Mouse (Mus musculus): Measurements from ENCODE around the gene Zcchc12.

Zcchc12 gene

DNA sequence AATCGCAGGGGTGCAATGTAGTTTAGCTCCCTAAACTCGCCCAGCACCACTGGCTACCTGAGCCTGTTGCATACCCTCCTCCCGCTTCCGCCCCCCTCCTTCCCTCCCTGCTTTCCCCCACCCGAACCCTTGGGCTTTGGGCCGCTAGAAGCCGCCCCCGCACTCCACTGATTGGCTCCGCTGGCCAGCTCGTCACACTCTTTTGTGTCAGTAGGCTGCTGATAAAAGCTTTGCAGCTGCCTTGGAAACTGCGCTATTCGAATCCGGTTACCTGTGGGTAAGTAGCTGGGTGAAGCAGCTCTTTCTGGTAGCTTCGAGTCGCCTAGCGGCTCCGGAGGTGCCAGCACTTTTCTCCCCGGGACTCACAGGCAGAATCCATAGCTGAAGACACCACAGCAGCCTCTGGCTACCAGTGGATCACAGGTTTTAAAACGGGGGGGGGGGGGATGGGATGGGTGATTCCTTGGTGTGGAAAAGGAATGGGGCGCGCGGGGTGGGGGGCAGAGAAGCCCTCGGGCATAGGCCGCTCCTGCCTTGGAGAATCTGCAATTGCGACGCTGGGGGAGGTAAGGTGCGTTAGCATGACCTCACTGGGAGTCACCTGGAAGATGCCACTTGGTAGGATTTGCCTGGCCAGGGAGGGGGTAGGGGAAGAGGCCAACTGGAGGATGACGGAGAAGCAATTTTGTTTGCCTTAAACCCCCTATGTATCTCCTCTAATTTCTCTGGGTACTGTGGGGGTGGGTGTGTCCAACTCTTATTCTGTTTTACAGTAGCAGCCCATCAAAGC lies at the start of gene Zcchc12:
Gene Zcchc12 (plus strand): TSS at position 169 of the 790 bp plus-strand sequence.
- in situ Hi-C loops (cut with MboI; ENCODE audit: unreplicated experiment in 2 of 2) = loop anchor here in 1 of 2 experiments (25.0 kb wide), 1 partner anchor 509 kb away; no protein-coding TSS in a partner anchor

DNA sequence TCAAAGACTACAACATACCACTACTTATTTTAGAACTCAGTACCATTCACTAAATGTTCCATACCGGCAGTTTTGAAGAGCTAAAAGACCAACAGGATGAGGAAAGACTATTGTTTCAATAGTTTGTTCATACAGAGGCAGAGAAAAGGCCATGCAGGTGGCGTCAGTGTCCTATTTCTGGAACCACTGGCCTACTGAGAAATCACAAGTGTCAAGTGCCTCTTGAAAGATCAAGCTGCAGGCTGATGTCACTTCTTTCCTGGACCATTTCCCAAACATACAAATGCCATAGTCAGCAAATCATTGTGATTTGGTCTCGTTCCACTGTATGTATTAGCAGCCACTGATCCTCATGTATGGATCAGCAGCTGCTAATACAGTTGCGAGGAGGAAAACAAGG lies 49.0 kb upstream of the Zcchc12 start:
- in situ Hi-C loops (cut with MboI; ENCODE audit: unreplicated experiment in 2 of 2) = no loop called here

DNA sequence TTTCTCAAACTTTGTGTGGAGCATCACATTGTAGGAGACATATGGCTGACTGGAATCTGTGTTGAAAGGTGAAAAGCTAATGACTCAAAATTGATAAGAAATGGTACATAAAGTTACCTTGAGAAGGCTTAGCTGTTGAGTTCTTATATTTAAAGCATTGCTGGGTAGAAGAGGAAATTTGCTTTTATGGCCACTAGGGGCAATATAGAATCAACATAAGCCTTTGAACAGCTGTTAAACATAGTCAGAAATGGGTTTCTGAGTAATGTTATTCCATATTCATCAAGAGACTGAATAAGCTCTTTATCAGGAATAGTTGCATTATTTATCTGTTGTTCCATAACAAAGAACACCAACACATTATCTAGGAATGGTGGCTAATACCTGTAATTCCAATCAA lies 45.6 kb upstream of the Zcchc12 start:
- in situ Hi-C loops (cut with MboI; ENCODE audit: unreplicated experiment in 2 of 2) = no loop called here

DNA sequence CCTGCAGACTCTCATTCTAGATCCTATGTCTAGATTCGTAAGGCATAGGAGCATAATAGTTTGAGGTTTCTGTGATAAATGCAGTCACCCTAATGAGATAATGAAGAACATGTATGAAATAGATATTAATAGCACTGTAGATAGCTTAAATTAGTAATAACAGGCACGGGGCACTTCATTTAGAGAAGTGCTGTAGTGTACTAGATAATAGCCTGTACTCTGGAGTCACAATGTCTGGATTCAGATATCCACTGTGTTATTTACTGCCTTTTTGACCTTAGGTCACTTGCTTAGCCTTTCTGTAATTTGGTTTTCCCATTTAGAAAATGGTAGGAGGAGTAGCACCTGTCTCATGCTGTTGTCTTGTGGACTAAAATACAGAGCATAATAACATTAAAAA lies 39.0 kb upstream of the Zcchc12 start:
- in situ Hi-C loops (cut with MboI; ENCODE audit: unreplicated experiment in 2 of 2) = no loop called here

DNA sequence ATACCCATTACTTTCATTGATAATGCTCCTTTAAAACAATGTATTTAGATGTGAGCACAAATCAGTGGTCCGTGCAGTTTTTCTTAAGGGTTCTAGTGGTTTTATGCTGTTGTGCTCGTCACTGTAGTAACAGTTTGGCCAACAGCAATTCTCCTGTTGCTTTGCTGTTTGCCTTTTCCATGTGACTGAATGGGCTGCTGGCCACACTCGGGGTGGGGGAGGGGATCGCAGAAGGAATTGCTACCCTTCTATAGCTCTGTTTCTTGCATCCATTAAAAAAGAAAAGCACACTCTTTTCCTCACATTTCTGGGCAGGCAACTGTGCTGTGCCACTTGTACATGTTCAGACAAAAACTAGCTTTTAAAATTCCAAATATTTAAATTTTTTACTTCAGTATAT lies 34.1 kb upstream of the Zcchc12 start:
- in situ Hi-C loops (cut with MboI; ENCODE audit: unreplicated experiment in 2 of 2) = no loop called here

DNA sequence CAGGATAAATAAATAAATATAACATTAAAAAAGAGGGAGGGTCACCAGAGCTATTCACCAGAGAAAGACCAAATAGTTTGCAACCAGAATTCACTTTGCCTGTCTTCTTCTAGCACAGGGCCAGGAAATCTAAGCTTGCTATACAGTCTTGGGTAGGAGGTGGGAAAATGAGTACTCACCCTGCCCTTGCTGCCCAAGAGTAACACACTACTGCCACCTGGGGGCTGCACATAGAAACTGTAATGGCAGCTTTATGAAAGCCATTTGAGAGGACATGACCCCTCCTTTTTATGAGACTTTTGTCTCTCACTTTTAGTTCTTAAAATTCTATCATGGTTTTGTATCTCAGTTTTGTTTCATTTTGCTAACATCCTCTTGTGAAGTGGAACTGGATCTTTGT lies 12.1 kb upstream of the Zcchc12 start:
- in situ Hi-C loops (cut with MboI; ENCODE audit: unreplicated experiment in 2 of 2) = loop anchor here (5.0 to 25.0 kb wide), 5 partner anchors 186 to 499 kb away; no protein-coding TSS in a partner anchor

DNA sequence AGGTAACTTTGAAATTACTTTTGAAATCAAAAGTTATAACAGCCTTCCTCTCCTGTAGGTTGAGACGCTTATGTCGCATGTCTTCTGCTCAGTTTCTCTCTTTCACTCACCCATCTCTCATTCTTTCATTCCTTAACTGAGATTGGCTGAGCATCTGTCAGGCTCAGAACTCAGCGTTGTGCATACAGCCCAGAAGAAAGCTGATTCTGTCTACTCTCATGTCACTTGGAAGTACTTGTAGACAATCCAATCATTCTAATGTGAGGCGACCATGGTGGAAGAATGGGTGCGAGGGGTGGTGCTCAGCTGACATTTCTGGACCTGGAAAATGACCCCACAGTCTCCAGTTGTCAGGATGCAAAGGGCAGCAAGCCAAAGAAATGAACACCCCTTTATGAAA lies 9.7 kb upstream of the Zcchc12 start:
- in situ Hi-C loops (cut with MboI; ENCODE audit: unreplicated experiment in 2 of 2) = loop anchor here (5.0 to 25.0 kb wide), 5 partner anchors 191 to 501 kb away; no protein-coding TSS in a partner anchor

DNA sequence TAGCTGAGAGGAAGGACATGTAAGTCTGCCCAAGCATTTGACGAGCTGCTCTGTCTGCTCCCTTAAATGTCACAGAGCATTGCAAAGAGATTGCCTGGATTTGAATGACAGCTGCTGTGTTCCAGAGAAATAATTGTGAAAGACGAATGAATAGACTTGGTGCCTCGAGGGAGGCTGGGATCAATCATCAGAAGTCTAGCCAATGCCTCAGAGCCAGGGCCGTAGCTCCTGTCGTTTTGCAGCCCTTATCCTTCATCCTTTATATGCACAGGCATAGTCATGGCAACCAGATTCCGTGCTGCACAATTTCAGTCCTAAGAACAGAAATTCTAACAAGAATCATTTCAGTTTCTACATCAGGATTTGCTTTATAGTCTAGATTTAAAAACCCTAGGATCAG lies 9.3 kb upstream of the Zcchc12 start:
- in situ Hi-C loops (cut with MboI; ENCODE audit: unreplicated experiment in 2 of 2) = loop anchor here (5.0 to 25.0 kb wide), 5 partner anchors 192 to 502 kb away; no protein-coding TSS in a partner anchor

DNA sequence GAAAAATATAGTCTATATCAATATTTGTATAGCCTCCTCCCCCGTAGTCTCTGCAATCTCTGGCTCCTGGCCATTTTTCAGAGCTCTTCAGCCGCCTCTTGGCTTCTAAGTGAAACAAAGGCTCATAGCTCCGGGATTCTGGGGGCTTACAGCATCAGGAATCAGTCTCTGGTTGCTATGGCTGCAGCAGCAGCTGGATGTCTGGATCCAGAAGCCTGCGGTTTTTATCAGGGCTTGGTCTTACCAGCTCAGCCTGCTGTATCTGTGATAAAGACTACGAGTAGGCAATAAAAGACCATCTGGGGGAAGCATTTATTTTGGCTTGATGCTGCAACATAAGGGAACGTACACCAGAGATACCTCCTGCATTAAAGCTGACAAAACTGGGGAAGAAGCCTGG lies 1.8 kb upstream of the Zcchc12 start:
- in situ Hi-C loops (cut with MboI; ENCODE audit: unreplicated experiment in 2 of 2) = loop anchor here in 1 of 2 experiments (25.0 kb wide), 1 partner anchor 507 kb away; no protein-coding TSS in a partner anchor

DNA sequence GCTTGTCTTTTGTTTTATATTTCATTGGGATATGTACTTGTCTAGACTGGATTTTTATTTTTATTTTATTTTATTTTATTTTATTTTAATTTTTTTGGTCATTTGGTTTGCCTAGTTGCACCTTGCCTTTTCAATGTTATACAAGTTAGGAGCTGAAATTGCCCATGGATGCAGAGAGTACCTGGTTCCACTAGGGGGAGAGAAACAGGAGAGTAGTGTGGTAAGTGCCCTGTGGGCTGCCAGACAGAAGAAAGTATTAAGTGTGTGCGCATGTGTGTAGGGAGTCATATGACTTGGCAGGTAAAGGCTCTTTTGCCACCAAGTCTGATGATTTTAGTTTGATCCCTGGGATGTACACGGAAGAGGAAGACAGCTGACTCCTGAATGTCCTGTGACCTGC lies 13.8 kb downstream of the Zcchc12 start:
- in situ Hi-C loops (cut with MboI; ENCODE audit: unreplicated experiment in 2 of 2) = no loop called here

DNA sequence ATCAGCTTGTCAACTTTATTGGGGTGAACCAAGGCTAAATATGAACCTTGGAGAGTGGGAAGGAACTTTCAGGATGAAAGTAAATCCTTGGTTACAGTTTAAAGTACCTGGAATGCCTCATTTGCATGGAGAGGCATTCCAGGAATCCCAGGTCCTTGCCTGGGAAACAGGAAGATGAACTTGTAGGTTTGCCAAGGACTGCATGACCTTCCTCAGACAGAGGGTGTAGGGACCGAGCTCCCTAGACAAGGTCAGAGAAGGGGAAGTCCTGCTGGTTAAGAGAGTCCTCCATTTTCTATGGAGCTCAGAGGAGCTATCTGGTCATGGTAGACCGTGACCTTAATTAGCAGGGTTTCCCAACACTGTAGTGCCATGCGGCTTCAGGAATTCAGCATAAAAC lies 15.5 kb downstream of the Zcchc12 start:
- in situ Hi-C loops (cut with MboI; ENCODE audit: unreplicated experiment in 2 of 2) = no loop called here

DNA sequence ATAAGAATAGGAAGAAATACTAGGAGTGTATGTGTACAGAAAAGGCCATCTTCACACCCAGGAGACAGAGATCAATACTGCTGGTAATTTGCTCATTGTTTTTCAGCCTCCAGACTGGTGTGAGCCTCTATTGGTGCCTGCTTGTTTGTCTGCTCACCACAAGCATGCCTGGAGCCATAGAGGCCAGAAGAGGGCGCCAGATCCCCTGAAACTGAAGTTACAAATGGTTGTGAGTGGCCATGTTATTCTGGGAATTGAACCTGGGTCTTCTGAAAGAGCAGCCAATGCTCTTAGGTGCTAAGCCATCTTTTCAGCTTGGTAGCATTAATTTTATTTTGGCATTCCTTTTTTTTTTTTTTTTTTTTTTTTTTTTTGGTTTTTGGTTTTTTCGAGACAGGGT lies 25.7 kb downstream of the Zcchc12 start:
- in situ Hi-C loops (cut with MboI; ENCODE audit: unreplicated experiment in 2 of 2) = no loop called here

DNA sequence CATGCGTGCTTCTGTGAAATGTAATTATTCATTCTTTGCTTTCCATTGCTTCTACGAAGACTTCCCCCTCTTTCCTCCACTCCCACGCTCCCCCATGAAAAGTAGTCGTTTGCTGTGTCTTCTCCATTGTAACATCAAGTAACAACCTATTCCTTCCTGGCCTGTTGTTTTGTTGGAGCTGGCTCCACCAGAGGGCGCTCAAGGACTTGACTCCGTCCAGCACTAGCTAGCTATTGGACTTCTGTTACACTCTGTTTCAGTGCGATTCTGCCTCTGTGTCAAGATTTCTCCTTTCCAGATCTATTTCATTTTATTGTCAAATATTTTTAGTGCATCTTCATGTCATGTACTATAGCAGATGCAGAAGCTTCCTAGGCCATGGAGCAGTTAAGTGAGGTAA lies 30.1 kb downstream of the Zcchc12 start:
- in situ Hi-C loops (cut with MboI; ENCODE audit: unreplicated experiment in 2 of 2) = loop anchor here in 1 of 2 experiments (5.0 kb wide), 1 partner anchor 162 kb away; no protein-coding TSS in a partner anchor

DNA sequence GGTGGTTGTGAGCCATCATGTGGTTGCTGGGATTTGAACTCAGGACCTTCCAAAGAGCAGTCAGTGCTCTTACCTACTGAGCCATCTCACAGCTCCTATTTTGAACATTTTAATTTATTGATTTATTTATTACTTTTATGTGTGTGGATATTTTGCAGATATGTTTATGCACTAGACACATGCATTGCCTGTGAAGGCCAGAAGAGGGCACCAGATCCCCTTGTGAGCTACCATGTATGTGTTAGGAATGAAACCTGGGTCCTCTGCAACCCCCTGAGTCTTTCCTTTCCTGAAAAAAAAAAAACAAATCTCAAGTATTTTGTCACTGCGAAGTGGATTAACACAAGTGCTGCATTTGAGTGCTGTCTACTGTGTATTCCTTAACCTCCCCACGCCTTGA lies 30.9 kb downstream of the Zcchc12 start:
- in situ Hi-C loops (cut with MboI; ENCODE audit: unreplicated experiment in 2 of 2) = loop anchor here in 1 of 2 experiments (5.0 kb wide), 1 partner anchor 161 kb away; no protein-coding TSS in a partner anchor

DNA sequence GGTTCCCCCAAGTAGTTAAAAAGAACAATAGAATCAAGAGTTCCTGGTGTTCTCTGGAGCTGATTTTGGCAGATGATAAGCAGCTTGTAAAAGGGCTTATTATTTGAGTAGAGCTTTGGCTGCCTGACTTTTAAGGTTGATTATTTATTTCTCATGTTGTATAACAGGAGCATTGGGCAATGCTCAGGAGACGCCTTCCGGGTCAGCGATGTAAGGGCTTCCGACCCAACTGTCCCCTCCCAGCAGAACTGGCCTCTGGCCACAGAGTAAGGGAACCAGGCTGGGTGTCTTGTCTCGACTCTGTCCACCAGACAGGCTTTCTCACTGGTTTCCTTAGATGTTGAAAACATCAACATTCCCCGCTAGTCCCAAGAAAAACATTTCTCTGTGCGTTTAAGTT lies 33.2 kb downstream of the Zcchc12 start:
- in situ Hi-C loops (cut with MboI; ENCODE audit: unreplicated experiment in 2 of 2) = loop anchor here in 1 of 2 experiments (5.0 kb wide), 1 partner anchor 158 kb away; no protein-coding TSS in a partner anchor

DNA sequence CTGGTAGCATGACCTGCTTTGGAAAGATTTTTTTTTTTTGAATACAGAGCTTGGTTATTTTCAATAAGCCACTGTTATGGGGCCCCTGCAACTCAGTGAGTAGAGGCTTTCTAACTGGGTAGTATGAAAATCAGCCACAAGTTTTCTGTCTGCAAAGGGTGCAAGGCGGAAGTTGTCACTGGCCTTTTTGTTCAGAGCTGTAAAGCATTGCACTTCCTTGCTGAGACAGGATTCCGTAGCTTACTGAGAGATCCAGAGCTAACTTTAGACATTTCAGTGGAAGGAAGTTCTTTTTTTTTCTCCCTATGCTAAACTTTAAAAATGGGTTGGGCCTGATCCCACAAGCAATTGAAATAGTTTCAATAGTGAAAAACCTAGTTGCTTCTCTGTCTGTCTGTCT lies 33.6 kb downstream of the Zcchc12 start:
- in situ Hi-C loops (cut with MboI; ENCODE audit: unreplicated experiment in 2 of 2) = loop anchor here in 1 of 2 experiments (5.0 kb wide), 1 partner anchor 158 kb away; no protein-coding TSS in a partner anchor

DNA sequence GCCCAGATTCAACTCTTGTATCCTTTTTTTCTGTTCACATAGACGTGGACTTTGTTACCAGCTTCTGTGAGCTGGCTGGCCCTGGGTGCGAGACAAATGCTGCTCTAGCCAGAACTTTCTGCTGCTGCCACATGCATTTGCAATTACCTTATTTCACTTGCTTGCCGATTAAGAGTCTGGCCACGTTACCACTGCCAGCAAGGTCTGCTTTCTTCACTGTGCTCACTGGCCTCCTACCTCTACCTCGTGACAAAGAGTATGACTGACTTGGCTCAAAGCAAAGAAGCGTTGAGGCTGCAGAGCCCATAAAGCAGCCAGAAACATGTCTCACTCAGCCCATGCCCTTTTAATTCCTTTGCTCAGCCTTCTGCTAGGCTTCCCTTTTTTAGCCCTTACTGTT lies 39.9 kb downstream of the Zcchc12 start:
- in situ Hi-C loops (cut with MboI; ENCODE audit: unreplicated experiment in 2 of 2) = no loop called here
